Mouse (Mus musculus): ENCODE measurements around the gene Auts2.

The Auts2 gene

GRCm38 (mm10) chr5:132318026-132318765 is 224.9 kb downstream of the Auts2 start:
- DNase-seq (ENCODE audit: low spot score): no peak

GRCm38 (mm10) chr5:132316897-132317296 is 226.2 kb downstream of the Auts2 start:
- DNase-seq (ENCODE audit: low spot score): no peak

GRCm38 (mm10) chr5:132314300-132314699 is 228.8 kb downstream of the Auts2 start:
- peak; percentile 13 for DNase-seq (ENCODE audit: low spot score)

- DNase-seq (ENCODE audit: low spot score): no peak
These were observed 236.1 kb downstream of the Auts2 start for GRCm38 (mm10) chr5:132307000-132307399.

- no peak for DNase-seq (ENCODE audit: low spot score)
These were observed 237.7 kb downstream of the Auts2 start for GRCm38 (mm10) chr5:132305354-132305934.

GRCm38 (mm10) chr5:132302778-132303177 is 240.4 kb downstream of the Auts2 start:
- DNase-seq (ENCODE audit: low spot score): no peak

GRCm38 (mm10) chr5:132300794-132301193 is 242.3 kb downstream of the Auts2 start:
- DNase-seq (ENCODE audit: low spot score): no peak

GRCm38 (mm10) chr5:132299716-132300115 is 243.4 kb downstream of the Auts2 start:
- no peak for DNase-seq (ENCODE audit: low spot score)

- no peak for DNase-seq (ENCODE audit: low spot score)
These were observed 244.1 kb downstream of the Auts2 start for GRCm38 (mm10) chr5:132298996-132299395.

GRCm38 (mm10) chr5:132297309-132297708 is 245.8 kb downstream of the Auts2 start:
- no peak for DNase-seq (ENCODE audit: low spot score)

- DNase-seq (ENCODE audit: low spot score): no peak
These were observed 248.7 kb downstream of the Auts2 start for GRCm38 (mm10) chr5:132294469-132294868.

- no peak for DNase-seq (ENCODE audit: low spot score)
These were observed 250.2 kb downstream of the Auts2 start for GRCm38 (mm10) chr5:132292932-132293331.

GRCm38 (mm10) chr5:132290606-132291535 is 252.3 kb downstream of the Auts2 start:
- no peak for DNase-seq (ENCODE audit: low spot score)

GRCm38 (mm10) chr5:132283741-132284140 is 259.4 kb downstream of the Auts2 start:
- no peak for DNase-seq (ENCODE audit: low spot score)

- DNase-seq (ENCODE audit: low spot score): no peak
These were observed 268.8 kb downstream of the Auts2 start for GRCm38 (mm10) chr5:132274098-132274898.

GRCm38 (mm10) chr5:132272132-132272531 is 271.0 kb downstream of the Auts2 start:
- DNase-seq (ENCODE audit: low spot score): no peak

- DNase-seq (ENCODE audit: low spot score): no peak
These were observed 272.2 kb downstream of the Auts2 start for GRCm38 (mm10) chr5:132270896-132271295.

- no peak for DNase-seq (ENCODE audit: low spot score)
These were observed 273.1 kb downstream of the Auts2 start for GRCm38 (mm10) chr5:132270074-132270473.

GRCm38 (mm10) chr5:132268351-132268967 is 274.7 kb downstream of the Auts2 start:
- DNase-seq (ENCODE audit: low spot score): no peak

GRCm38 (mm10) chr5:132265015-132265414 is 278.1 kb downstream of the Auts2 start:
- DNase-seq (ENCODE audit: low spot score): no peak

- DNase-seq (ENCODE audit: low spot score): no peak
These were observed 281.4 kb downstream of the Auts2 start for GRCm38 (mm10) chr5:132261750-132262149.

Data from left cerebral cortex, adult 11 months (tissue).